Mouse (Mus musculus): ENCODE data around the gene Olfr688. TPM values are rescaled to one million over a fixed set of nuclear protein-coding genes. Genes with fewer than 3 reads are reported as not detected.

Gene Olfr688
- not detected in 2 replicates for polyA plus RNA-seq (2014; fragmentation: Nextera tagmentation; extraction: Ambion mirVana)

DNA sequence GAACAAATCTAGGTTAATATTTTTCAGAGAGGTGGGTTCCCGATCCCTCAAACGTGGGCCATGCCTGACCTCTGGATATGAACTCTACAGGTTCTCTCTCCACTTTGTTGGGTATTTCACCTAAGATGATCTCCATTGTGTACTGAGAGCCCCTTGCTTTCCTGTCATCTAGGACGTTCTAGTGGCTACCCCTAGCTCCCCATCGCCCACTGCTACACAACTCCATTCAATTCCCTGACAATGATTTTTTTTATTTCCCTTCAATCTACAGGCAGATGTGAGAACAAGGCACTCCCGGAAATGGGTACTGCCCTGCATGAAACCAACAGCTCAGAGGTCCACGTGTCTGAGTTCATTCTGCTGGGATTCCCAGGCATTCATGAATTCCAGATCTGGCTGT, at the start of gene Olfr688:
Gene Olfr688 (plus strand): TSS at position 301 of the 400 bp plus-strand sequence.
- no peak within 1 kb of the TSS for H3K4me3 ChIP-seq (ENCODE audit: low read depth, low read length)

GRCm38 (mm10) chr7:105247671-105248070, 40.2 kb upstream of the Olfr688 start:
- Histone ChIP-seq H3K36me3 (ENCODE audit: control insufficient read depth, insufficient read depth, low read length) (no peaks in the 10 kb centered on the region), H3K9ac (ENCODE audit: low read length) (no peak overlapping the region), H3K27ac (ENCODE audit: low read depth) (no peak overlapping the region), H3K27me3 (replicated peaks; ENCODE audit: control insufficient read depth, insufficient read depth, low read length) (no peaks in the 10 kb centered on the region), H3K4me2 (ENCODE audit: low read length) (no peak overlapping the region), H3K9me3 (ENCODE audit: control insufficient read depth, low read length) (no peaks in the 10 kb centered on the region), H3K4me1 (replicated peaks; ENCODE audit: control insufficient read depth, insufficient read depth, low read length) (no peaks in the 10 kb centered on the region), H3K4me3 (ENCODE audit: low read depth, low read length) (no peak overlapping the region)
- DNase-seq (ENCODE audit: low spot score) (no peak), ATAC-seq (replicated peaks; ENCODE audit: low FRiP score, low TSS enrichment, low read depth) (no peak)
- WGBS: 79% methylated on average over 3 of the region's 3 CpGs

More for the DNA sequence above, at the start of gene Olfr688:
- no peaks in the 10 kb centered on the region for H3K36me3 ChIP-seq (ENCODE audit: control insufficient read depth, insufficient read depth, low read length)
- H3K27me3 ChIP-seq (replicated peaks; ENCODE audit: control insufficient read depth, insufficient read depth, low read length): no peaks in the 10 kb centered on the region
- H3K9ac ChIP-seq (ENCODE audit: low read length): no peak within 1 kb of the TSS
- H3K4me1 ChIP-seq (replicated peaks; ENCODE audit: control insufficient read depth, insufficient read depth, low read length): no peaks in the 10 kb centered on the region
- ATAC-seq (replicated peaks; ENCODE audit: low FRiP score, low TSS enrichment, low read depth) (no peak), DNase-seq (ENCODE audit: low spot score) (no peak)
- H3K9me3 ChIP-seq (ENCODE audit: control insufficient read depth, low read length): no peaks in the 10 kb centered on the region
- H3K27ac ChIP-seq (ENCODE audit: low read depth): no peak within 1 kb of the TSS
- no peak within 1 kb of the TSS for H3K4me2 ChIP-seq (ENCODE audit: low read length)
- WGBS: 77% methylated on average over 6 of the region's 6 CpGs

DNA sequence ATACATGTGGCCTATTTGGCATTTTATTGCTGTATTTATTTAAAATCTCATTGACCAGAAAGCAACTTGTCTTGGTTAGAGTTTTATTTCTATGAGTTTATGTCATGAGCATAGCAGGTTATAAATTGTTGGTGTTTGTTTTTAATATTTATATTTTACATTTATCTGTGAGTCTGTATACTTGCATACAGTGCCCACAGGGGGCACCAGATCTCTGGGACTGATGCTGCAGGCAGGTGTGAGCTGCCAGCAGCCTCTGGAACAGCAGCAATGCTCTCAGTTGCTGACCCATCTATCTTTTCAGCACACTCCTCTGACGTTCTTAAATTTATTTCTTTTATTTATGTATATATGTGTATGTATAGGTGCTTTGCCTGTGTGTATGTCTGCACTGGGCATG, 39.7 kb upstream of the Olfr688 start:
- Histone ChIP-seq H3K4me3 (ENCODE audit: low read depth, low read length) (no peak overlapping the region), H3K9me3 (ENCODE audit: control insufficient read depth, low read length) (no peaks in the 10 kb centered on the region), H3K27me3 (replicated peaks; ENCODE audit: control insufficient read depth, insufficient read depth, low read length) (no peaks in the 10 kb centered on the region), H3K9ac (ENCODE audit: low read length) (no peak overlapping the region), H3K27ac (ENCODE audit: low read depth) (no peak overlapping the region), H3K4me2 (ENCODE audit: low read length) (no peak overlapping the region), H3K4me1 (replicated peaks; ENCODE audit: control insufficient read depth, insufficient read depth, low read length) (no peaks in the 10 kb centered on the region), H3K36me3 (ENCODE audit: control insufficient read depth, insufficient read depth, low read length) (no peaks in the 10 kb centered on the region)
- ATAC-seq (replicated peaks; ENCODE audit: low FRiP score, low TSS enrichment, low read depth) (no peak), DNase-seq (ENCODE audit: low spot score) (no peak)
- 43% methylated on average over 1 of the region's 1 CpGs for WGBS

DNA sequence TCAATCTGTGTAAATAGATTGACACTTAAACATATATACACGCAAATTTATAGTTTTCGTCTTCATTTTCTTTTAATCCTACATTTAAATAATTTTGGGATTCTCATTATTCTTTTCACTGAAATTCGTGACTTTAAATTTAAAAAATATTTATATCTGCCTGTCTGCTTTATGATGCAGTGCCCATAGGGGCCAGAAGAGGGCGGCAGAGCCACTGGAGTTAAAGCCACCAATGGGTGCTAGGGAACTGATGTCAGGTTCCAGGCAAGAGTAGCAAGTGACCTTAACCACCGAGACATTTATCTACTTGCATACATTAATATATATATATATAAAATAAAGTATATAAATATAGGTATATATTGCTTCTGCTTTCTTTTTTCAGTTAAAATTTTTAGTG, 31.2 kb upstream of the Olfr688 start:
- DNase-seq (ENCODE audit: low spot score) (no peak), ATAC-seq (replicated peaks; ENCODE audit: low FRiP score, low TSS enrichment, low read depth) (no peak)
- Histone ChIP-seq H3K9me3 (ENCODE audit: control insufficient read depth, low read length) (no peaks in the 10 kb centered on the region), H3K4me3 (ENCODE audit: low read depth, low read length) (no peak overlapping the region), H3K4me1 (replicated peaks; ENCODE audit: control insufficient read depth, insufficient read depth, low read length) (no peaks in the 10 kb centered on the region), H3K27me3 (replicated peaks; ENCODE audit: control insufficient read depth, insufficient read depth, low read length) (no peaks in the 10 kb centered on the region), H3K27ac (ENCODE audit: low read depth) (no peak overlapping the region), H3K9ac (ENCODE audit: low read length) (no peak overlapping the region), H3K36me3 (ENCODE audit: control insufficient read depth, insufficient read depth, low read length) (no peaks in the 10 kb centered on the region), H3K4me2 (ENCODE audit: low read length) (no peak overlapping the region)
- WGBS: 68% methylated on average over 5 of the region's 5 CpGs

DNA sequence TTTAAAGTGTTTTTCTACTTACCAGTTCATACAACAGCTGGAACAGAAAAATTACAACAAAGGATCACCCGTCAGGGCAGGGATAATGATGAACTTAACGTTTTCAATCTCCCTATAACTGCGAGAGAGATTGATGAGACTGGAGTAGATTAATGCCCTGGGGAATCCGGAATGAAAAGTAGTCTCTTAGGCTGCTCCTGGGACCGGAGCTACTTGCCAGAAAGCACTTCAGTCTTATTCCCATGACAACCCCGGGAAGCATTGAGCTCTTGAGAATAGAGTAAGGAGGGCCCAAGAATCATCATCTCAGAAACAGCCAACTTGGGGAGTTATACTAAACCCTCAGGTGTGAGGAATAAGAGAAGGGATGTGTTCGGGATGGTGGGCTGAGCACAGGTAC, 15.5 kb upstream of the Olfr688 start:
- Histone ChIP-seq H3K4me2 (ENCODE audit: low read length) (no peak overlapping the region), H3K27me3 (replicated peaks; ENCODE audit: control insufficient read depth, insufficient read depth, low read length) (no peaks in the 10 kb centered on the region), H3K36me3 (ENCODE audit: control insufficient read depth, insufficient read depth, low read length) (no peaks in the 10 kb centered on the region), H3K9me3 (ENCODE audit: control insufficient read depth, low read length) (no peaks in the 10 kb centered on the region), H3K4me3 (ENCODE audit: low read depth, low read length) (no peak overlapping the region), H3K9ac (ENCODE audit: low read length) (no peak overlapping the region), H3K27ac (ENCODE audit: low read depth) (no peak overlapping the region), H3K4me1 (replicated peaks; ENCODE audit: control insufficient read depth, insufficient read depth, low read length) (no peaks in the 10 kb centered on the region)
- no peak for DNase-seq (ENCODE audit: low spot score)
- no peak for ATAC-seq (replicated peaks; ENCODE audit: low FRiP score, low TSS enrichment, low read depth)
- 65% methylated on average over 7 of the region's 7 CpGs for WGBS

- no peak overlapping the region for H3K27ac ChIP-seq (ENCODE audit: low read depth)
These were observed 2.2 kb downstream of the Olfr688 start for GRCm38 (mm10) chr7:105290051-105290450.

DNA sequence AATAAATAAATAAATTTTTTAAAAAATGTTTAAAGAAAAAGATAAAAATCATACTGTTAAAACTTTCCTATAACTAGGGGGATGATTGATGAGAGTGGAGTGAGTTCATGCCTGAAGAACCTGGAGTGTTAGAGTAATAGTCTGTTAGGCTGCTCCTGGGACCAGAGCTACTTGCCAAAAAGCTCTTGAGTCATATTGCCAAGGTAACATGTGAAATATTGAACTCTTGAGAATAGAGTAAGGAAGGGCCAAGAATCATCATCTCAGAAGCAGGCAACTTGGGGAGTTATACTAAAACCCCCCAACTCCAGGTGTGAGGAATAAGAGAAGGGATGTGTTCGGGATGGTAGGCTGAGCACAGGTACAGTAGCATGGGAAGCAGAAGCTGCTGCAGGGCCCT, 23.0 kb downstream of the Olfr688 start, which contains the start of gene Olfr689:
Gene Olfr689 (plus strand): TSS at position 301 of the 400 bp plus-strand sequence.
- H3K27me3 ChIP-seq (replicated peaks; ENCODE audit: control insufficient read depth, insufficient read depth, low read length): no peaks in the 10 kb centered on the region
- no peak for DNase-seq (ENCODE audit: low spot score)
- 87% methylated on average over 1 of the region's 1 CpGs for WGBS
- H3K9me3 ChIP-seq (ENCODE audit: control insufficient read depth, low read length): no peaks in the 10 kb centered on the region
- no peak within 1 kb of the TSS for H3K9ac ChIP-seq (ENCODE audit: low read length)
- no peak within 1 kb of the TSS for H3K4me2 ChIP-seq (ENCODE audit: low read length)
- ATAC-seq (replicated peaks; ENCODE audit: low FRiP score, low TSS enrichment, low read depth): no peak
- H3K4me3 ChIP-seq (ENCODE audit: low read depth, low read length): no peak within 1 kb of the TSS
- H3K36me3 ChIP-seq (ENCODE audit: control insufficient read depth, insufficient read depth, low read length): no peaks in the 10 kb centered on the region
- H3K4me1 ChIP-seq (replicated peaks; ENCODE audit: control insufficient read depth, insufficient read depth, low read length): no peaks in the 10 kb centered on the region
- H3K27ac ChIP-seq (ENCODE audit: low read depth): no peak within 1 kb of the TSS

More at GRCm38 (mm10) chr7:105290051-105290450, 2.2 kb downstream of the Olfr688 start:
- H3K4me3 ChIP-seq (ENCODE audit: low read depth, low read length): no peak overlapping the region
- no peaks in the 10 kb centered on the region for H3K36me3 ChIP-seq (ENCODE audit: control insufficient read depth, insufficient read depth, low read length)
- H3K4me1 ChIP-seq (replicated peaks; ENCODE audit: control insufficient read depth, insufficient read depth, low read length): no peaks in the 10 kb centered on the region
- no peak overlapping the region for H3K4me2 ChIP-seq (ENCODE audit: low read length)
- H3K9me3 ChIP-seq (ENCODE audit: control insufficient read depth, low read length): no peaks in the 10 kb centered on the region
- ATAC-seq (replicated peaks; ENCODE audit: low FRiP score, low TSS enrichment, low read depth) (no peak), DNase-seq (ENCODE audit: low spot score) (no peak)
- no peak overlapping the region for H3K9ac ChIP-seq (ENCODE audit: low read length)
- H3K27me3 ChIP-seq (replicated peaks; ENCODE audit: control insufficient read depth, insufficient read depth, low read length): no peaks in the 10 kb centered on the region

- no peaks in the 10 kb centered on the region for H3K9me3 ChIP-seq (ENCODE audit: control insufficient read depth, low read length)
- H3K4me1 ChIP-seq (replicated peaks; ENCODE audit: control insufficient read depth, insufficient read depth, low read length): no peaks in the 10 kb centered on the region
- no peak overlapping the region for H3K27ac ChIP-seq (ENCODE audit: low read depth)
- H3K9ac ChIP-seq (ENCODE audit: low read length): no peak overlapping the region
- ATAC-seq (replicated peaks; ENCODE audit: low FRiP score, low TSS enrichment, low read depth): no peak
- no peaks in the 10 kb centered on the region for H3K27me3 ChIP-seq (replicated peaks; ENCODE audit: control insufficient read depth, insufficient read depth, low read length)
- no peak for DNase-seq (ENCODE audit: low spot score)
- no peaks in the 10 kb centered on the region for H3K36me3 ChIP-seq (ENCODE audit: control insufficient read depth, insufficient read depth, low read length)
- 71% methylated on average over 2 of the region's 2 CpGs for WGBS
- H3K4me3 ChIP-seq (ENCODE audit: low read depth, low read length): no peak overlapping the region
- no peak overlapping the region for H3K4me2 ChIP-seq (ENCODE audit: low read length)
These were observed 37.4 kb downstream of the Olfr688 start for GRCm38 (mm10) chr7:105325302-105325701.

- Histone ChIP-seq H3K36me3 (ENCODE audit: control insufficient read depth, insufficient read depth, low read length) (no peaks in the 10 kb centered on the region), H3K4me3 (ENCODE audit: low read depth, low read length) (no peak within 1 kb of the TSS), H3K27ac (ENCODE audit: low read depth) (no peak within 1 kb of the TSS), H3K27me3 (replicated peaks; ENCODE audit: control insufficient read depth, insufficient read depth, low read length) (no peaks in the 10 kb centered on the region), H3K4me1 (replicated peaks; ENCODE audit: control insufficient read depth, insufficient read depth, low read length) (no peaks in the 10 kb centered on the region), H3K9me3 (ENCODE audit: control insufficient read depth, low read length) (no peaks in the 10 kb centered on the region), H3K4me2 (ENCODE audit: low read length) (no peak within 1 kb of the TSS), H3K9ac (ENCODE audit: low read length) (no peak within 1 kb of the TSS)
- ATAC-seq (replicated peaks; ENCODE audit: low FRiP score, low TSS enrichment, low read depth): no peak
- DNase-seq (ENCODE audit: low spot score): no peak
- 96% methylated on average over 1 of the region's 1 CpGs for WGBS
These were observed 46.1 kb downstream of the Olfr688 start, which contains the start of gene Olfr690 for GRCm38 (mm10) chr7:105334004-105334403. Olfr690 (minus strand) TSS chr7:105334104.

Measured in intestine, embryonic 14.5 days (tissue).